Mouse (Mus musculus) megakaryocyte progenitor cell, adult 5-6 weeks (primary cell): ENCODE measurements around the gene Iscu. TPM values are rescaled to one million over a fixed set of nuclear protein-coding genes. Genes with fewer than 3 reads are reported as not detected.
A peak's percentile ranks its signal among the peaks of the same experiment; 100 is the strongest.

Experiments used
- ATAC-seq: replicated peaks from 2 replicates; pipeline ENCODE4 v1.8.0; 2016; ENCODE audit warnings: mild to moderate bottlenecking, moderate TSS enrichment, inconsistent platforms; ENCODE audit not compliant: poor library complexity
- total RNA-seq, 2 experiments: library from RNA; stranded (forward) in 1 of 2; stranded (reverse) in 1 of 2; fragments of 157-497, 149-512 nt in 1 of 2; fragments of 200-1000 nt in 1 of 2; gene quantifications; 2 replicates each; pipeline versions ENCODE4 v1.2.3 to v1.2.4; 2015 to 2017

Iscu gene
- 108 TPM in 2 replicates for total RNA-seq (2015)
- total RNA-seq (2017), result 87.2 and 98.4 TPM in 2 replicates

DNA sequence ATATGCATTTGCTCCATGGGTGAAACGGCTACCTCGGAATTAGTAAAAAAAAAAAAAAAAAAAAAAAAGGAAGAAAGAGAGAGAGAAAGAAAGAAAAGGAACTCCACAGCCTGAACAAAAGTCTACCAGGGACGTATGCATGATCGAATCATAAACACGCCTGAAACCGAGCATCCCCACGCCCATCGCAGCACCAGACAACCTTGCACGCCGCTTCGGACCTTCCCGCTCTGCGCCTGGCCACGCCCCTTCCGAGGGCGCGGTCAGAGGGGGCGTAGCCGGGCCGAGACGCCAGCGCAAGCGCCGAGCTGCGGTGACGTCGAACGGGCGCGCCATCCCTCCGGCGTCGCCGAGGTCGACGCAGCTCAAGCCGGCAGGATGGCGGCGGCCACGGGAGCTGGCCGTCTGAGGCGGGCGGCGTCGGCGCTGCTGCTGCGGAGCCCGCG lies at the start of gene Iscu, which contains the start of gene Sart3:
TSS of gene Iscu (plus strand) at position 299 of the 446 bp plus-strand sequence.
TSS of gene Sart3 (minus strand) at position 61 of the 446 bp plus-strand sequence.
- ATAC-seq, result peak; percentile 71

DNA sequence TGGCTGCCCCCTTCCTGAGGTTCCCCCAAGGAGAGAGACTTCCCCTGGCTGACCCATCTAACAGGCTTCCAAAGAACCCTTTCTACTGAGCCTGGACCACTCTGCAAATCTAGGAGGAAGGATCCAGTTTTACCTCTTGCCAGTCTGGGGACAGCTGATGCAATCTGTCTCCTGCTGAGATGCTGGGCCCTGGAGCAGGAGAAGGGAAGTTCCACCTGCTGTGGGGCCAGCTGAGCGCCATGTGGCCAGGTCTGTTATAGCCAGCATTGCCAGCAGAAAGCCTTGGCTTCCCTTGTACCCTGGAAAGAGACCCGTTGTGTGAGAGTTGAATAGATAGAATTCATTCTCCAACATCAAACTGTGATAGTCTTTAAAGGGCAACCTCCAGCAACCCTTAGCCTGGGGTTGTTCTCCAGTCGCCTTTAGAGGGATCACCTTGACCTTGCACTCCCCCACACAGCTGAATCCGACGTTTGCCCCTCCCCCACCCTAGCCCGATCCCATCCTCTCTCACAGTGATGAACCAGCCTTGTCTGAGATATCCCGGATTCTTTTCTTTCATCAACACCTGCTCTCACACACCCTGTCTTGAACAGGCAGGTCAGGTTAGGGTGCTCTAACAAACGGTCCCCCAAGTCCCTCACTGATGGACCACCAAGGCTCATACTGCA lies 48.8 kb upstream of the Iscu start:
- ATAC-seq, result no peak

DNA sequence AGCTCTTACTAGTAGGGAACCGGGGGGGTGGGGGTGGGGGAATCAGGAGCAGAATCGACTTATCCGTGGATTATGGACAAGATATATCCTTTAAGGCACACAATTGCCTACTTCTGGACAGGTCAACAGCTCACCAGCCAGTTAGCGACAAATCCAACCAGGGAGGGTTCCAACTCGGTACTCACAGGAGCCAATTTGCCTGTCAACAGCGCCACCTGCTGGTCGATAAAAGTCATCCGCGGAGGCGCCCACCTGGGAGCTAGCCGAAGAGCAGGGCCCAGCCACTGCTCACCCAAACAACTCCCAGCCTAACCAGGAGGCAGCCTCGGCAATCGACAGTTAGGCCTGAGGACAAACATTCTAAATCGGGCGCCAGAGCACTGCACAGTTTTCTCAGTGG lies 48.1 kb upstream of the Iscu start, which contains the start of gene 1700069L16Rik:
TSS of gene 1700069L16Rik (minus strand) at position 327 of the 400 bp plus-strand sequence.
- peak; percentile 83 for ATAC-seq

DNA sequence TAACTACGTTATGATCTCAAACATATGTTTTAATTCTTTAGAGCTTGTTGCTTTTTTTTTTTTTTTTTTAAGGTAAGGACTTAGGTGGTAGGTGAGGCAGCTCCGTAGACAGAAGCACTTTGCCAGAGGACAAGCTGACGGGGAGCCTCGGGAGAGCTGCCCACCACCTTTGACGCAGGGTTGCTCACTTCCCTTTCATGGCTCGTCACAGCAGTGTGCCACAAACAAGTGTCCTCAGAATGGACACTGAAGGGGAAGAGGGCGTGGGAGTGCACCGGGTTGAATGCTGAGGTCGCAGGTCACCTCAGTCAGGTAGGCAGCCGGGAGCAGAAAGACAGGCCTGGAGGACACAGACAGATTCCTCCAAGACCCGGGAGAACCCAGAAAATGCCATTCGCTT lies 47.1 kb upstream of the Iscu start:
- no peak for ATAC-seq

DNA sequence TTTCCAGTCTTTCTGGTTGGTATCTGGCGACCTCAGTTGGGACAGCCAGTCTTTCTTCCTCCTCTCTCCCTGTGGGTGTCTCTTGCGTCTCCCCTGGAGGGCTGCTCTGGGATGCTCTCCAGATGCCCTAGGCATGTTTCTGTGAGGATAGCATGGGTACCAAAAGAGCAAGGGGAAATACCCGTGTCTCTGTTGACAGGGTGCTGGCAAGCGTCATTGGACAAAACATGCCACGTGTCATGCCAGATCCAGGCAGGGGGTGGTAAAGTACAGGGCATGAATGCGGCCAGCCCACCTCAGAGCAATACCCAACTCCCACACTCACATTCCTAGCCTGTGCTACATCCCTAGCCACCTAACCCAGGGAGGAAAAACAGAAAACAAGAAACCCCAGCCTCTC lies 45.9 kb upstream of the Iscu start:
- ATAC-seq, result no peak

DNA sequence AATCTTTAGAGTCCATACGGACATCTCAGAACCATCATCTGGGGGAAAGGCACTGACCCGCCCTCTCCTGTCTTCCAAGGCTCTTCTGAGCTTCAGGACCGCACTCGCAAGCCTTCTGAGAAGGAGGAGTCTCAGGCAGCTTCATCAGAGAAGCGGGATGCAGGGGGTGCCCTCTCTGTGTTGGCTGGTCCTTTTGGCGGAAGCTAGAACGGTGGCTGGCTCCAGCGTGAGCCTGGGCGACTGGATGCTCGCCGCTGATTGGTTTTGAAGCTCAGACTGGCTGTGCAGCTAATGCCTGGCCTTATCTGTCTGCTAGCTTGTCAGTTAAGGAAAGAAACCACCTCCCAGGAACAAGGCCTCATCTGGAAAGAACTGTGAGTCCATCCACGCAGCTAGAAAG lies 45.3 kb upstream of the Iscu start:
- ATAC-seq, result no peak

DNA sequence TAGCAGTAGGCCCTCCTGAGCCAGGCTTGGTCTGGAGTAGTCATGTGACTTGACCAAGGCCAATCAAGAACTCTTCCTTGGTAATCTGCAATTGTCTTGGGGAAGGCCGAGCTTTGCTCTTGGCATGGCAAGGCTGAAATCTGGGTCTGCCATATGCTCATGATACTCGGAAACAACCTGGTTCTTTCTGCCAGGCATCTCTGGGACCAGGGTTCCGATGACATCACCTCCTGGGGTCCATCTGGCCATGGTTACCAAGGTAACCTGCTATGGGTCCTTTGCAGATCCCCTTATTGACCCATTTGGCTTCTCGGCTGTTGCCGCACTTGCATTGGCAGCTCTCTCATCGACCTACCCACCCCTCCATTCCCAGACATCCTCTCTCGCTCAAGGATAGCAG lies 44.5 kb upstream of the Iscu start:
- no peak for ATAC-seq

DNA sequence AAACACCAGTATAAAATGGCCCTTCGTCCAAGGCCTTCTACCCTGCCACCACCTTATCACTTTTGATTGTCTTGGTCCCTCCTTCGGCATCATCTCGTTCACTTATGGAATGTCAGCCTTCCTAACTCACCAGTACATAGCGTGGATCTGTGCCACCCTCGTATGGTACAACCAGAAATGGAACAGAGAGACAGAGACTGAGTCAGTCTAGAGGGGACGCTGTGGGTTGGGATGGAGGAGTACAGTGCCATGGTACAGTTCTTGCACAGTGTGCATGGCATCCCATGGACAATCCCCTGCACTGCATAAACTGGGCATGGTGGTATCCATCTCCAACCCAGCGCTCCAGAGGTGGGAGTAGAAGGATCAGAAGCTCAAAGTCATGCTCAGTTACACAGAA lies 43.9 kb upstream of the Iscu start:
- no peak for ATAC-seq

DNA sequence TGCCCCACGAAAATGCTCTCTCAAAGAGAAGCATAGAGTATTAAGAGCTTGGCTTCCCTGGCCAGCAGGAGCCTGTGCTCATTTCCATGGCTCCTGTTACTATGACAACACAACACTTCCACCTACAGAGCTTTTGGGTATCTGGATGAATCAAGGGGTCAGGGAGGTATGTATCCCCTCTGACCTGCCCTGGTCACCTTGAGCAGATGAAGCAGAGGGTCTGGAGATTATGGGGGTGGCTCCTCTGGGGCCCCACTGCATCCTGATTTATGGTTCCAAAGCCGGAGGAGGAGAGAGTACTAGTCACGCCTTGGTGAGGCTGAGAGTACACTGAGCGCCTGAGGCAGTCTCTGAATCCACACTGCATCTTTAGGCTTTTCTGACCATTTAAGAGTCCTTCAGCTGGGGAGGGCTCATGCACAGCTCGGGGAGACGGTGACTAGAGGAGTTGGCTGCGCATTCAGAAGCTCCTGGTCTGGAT lies 41.9 kb upstream of the Iscu start:
- ATAC-seq, result no peak

DNA sequence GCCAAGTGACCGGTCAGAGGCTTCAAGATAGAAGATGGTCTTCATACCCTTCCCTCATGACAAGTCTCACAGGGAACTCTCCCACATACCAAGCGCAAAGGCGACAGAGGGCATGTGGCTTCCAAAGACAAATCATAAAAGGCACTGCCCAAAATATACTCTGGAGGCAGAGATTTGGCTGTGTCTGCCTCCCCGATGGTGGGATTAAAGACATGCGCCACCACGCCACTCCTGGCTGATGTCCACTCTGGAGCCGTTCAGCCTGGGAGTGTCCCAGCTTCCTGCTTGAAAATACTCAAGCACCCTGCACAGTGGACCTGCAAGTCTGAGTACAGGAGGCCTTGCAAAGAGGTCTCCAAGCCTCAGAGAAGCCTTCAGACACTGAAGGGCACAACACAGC lies 41.4 kb upstream of the Iscu start:
- ATAC-seq, result no peak

DNA sequence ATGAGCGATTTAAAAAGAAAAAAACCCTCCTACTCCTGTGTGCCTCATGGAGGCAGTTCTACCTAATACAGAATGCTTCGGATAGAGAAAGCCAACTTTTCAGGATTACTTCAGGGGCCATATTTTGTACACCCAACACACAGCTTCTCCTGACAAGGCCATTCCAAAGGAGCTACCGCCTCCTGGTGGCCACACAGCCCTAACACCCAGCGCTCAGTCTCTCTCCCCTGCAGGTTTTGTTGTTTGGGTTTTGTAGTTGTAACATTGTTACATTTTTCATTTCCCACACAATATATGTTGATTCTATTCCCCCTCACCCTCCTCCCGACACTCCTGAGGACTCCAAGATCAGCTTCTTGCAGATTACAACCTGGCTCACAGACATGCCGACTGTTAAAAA lies 40.4 kb upstream of the Iscu start:
- ATAC-seq, result no peak

DNA sequence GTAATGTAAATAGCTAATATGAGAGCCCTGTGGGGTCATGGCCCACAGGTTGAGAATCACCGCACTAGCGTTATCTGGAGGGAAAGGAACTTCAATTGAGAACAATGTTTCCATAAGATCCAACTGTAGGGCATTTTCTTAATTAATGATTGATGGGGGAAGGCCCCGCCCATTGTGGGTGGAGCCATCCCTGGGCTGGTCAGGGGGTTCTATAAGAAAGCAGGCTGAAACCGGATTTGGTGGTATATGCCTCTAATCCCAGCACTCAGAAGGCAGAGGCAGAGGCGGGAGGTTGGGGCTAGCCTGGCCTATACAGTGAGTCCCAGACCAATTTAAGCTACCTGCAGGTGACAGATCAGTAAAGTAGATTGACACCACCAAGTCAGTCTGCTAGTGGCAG lies 38.2 kb upstream of the Iscu start:
- no peak for ATAC-seq

DNA sequence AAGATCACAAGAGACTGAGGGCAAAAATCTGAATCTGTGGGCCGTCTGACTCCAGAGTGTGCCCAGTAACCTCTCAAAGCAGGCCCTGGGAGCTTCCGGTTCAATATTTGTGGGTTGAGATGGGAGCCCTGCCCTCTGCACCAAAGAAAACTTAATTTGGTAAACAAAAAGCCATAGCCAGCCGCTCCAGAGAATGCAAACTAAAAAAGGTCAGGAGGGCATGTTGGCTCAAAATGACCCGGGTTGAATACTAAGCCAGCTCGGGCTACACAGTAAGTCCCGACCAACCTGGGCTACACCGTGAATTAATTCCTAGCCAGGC lies 37.6 kb upstream of the Iscu start:
- ATAC-seq, result no peak

DNA sequence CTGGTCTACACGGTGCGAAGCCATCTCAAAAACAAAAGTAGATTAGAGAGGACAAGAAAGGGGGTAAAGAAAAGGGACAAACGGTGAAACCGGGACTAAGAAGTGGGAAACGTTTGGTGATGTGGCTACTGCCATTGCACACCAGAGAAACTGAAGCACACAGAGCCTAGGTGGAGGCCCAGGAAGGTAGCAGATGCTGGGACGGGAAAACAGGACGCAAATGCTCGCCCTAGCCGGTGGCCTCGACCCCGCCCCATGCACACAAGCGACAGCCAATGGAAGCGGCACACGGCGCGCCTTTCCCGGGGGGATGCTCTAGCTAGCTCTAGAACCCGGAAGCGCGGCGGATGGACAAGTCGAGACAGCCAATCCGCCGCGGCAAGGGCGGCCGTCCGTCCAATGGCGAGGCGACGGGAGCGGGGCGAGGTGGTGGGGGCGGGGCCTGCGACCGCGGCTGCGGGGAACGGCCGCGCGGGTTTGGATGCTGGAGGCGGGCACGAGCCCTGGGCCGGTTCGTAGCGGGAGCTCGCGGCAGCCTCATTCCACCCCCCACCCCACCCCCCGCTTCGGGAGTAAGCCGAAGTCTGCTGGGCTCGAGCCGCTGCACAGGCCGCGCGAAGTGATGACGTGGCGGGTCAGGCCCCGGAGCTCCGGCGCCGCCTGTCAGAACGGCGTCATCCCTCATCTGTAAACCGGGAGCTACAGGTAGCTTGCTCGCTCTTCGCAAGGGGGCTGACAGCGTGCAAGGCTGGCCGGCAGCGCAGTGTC lies 37.0 kb upstream of the Iscu start, which contains the start of gene Ficd:
TSS of gene Ficd (plus strand) at position 459 of the 768 bp plus-strand sequence.
- peak; percentile 94 for ATAC-seq

DNA sequence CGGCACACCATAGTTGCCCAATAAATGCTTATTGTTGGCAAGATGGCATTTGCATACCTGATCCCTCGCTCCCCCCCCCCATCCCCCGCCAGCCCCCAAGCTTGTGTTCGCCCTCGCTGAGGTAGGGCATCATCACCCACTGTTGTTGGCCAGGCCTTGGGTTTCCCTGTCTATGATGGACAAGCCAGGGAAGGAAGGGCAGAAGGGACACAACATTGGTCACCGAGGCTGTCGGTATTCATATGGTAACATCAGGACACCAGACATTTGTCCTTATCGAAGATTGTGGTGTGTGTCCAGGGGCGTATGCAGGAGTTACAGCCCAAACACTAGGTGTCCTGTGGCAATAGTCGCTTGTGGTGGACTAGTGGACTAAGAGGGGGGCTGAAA lies 36.4 kb upstream of the Iscu start:
- no peak for ATAC-seq

DNA sequence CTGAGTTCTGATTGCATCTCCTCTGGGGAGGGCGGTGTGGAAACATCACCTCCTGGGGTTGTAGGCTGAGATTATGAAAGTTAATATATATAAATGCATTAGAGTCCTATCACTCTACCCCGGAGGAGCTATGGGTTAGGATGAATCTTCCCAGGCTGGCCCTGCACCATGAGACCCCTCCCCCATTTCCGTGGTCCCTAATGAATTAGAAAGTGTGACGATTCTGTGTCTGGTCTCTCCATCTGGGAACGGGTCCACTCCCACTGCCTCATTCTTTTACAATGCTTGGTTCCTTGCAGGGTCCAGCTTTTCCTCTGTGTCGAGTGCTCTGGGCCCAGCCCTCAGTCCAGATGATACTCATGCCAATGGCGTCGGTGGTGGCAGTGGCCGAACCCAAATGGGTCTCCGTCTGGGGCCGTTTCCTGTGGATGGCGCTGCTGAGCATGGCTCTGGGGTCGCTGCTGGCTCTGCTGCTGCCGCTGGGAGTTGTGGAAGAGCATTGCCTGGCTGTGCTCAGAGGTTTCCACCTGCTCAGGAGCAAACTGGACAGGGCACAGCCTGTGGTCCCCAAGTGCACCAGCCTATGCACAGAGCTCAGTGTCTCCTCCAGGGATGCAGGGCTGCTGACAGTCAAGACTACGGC lies 35.9 kb upstream of the Iscu start:
- no peak for ATAC-seq

DNA sequence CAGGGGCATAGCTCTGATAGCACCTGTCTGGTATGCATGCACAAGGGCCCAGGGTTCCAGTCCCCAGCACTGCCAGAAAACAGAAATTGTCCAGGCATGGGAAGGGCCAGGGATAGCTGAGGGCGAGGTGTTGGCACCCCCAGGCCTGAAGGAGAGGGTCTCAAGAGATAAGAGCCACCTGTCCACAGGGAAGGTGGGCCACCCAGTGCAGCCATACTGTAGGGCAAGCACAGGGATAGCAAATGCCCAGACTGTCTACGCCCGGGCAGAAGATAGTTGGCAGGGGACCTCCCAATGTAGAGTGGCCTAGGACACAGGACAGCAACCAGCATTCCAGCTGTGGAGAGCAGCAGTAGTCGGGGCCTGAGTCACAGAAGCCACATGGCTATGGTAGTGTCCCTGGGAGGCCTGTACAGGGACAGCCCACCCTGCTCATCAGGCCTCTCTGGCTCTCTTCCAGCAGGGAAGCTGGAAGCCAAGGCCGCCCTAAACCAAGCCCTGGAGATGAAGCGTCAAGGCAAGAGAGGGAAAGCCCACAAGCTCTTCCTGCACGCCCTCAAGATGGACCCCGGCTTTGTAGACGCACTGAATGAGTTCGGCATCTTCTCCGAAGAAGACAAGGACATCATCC lies 34.8 kb upstream of the Iscu start:
- ATAC-seq, result no peak

DNA sequence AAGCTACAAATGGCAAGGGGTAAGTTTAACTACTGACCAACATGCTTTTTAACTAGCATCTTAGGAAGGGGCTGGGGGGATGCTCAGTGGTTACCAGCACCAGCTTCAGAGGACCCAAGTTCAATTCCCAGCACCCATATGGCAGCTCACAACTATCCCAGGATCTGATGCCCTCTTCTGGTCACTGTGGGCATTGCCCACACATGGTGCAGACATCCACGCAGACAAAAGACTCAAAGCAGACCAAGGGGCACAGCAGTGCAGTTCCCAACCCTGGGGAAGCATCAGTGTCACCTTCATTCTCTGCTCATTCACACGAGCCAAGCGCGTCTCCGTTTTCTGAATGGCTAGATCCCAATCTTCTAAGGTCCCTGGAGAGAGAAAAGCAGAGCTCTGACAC lies 24.9 kb upstream of the Iscu start:
- peak; percentile 46; the same call in 1 of the 2 replicates for ATAC-seq

DNA sequence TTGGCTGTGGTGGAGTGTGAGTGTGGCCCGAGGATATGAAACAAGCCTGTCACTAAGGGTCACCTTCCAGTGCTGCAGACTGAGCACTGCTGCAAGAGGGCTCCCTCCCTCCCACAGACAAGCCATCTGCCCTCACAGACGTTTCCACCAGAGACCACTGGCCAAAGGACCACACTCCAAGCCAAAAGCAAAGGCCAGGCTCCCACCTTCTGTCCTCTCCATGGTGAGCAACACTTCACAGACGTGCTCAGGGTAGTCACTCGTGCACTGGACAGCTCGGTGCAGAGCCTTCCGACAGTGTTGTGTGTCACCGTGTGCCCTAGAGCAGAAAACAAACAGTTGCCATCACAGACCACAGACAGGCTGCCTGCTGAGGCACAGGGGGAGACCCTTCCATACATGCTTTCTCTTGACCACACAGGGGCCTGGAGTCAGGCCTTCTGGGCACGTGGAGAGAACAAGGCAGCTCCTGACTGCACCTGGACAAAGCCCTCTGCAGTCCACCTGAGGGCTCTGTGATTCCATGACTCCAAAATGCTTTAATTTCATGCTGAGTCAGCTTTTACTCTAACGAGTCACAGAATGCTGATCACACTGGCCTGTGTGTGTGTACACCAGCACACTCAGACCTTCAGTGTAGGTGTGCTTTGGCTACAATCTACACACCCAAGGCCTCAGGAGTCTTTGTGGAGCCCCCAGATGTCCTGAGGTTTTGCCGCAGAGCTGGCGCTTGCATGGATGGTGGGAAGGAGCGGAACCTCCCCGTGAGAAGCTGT lies 23.8 kb upstream of the Iscu start:
- ATAC-seq, result no peak

DNA sequence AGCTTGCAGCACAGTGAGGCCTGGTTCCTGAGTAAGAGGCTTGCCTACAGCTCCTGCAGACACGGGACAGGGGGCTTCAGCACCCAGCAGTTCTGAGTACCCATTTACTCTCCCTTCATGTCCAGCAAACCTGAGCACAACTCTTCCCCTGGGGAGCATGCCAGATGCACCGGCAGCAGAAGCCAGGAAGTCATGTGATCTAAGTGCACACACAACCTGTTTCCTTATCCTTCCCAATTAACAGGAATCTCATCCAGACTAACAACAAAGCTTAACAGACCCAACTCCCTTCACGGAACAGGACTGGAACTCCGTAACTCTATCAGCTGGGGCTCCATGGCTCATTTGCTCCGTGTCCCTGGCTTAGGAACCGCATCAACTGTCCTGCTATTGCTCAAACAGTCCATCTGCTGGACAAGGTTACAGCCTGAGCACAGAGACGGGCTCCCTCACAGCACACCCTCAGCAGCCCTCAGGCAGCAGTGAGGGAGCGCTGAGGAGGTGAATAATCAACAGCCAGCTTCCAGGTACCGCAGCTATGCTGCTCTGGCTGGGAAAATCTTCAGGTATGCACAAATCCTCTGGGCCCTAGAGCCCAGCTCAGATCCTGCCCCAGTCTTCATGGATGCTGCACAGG lies 20.9 kb upstream of the Iscu start:
- ATAC-seq, result no peak
